Mouse (Mus musculus) liver, embryonic 14.5 days (tissue): ENCODE results near the gene Sc5d.

Experiments used
- CTCF ChIP-seq: IDR thresholded peaks from 2 replicates; pipeline ENCODE4 v1.5.1; 2016; ENCODE audit warnings: antibody characterized with exemption, low read depth, control low read depth
- EP300 ChIP-seq: IDR thresholded peaks from 2 replicates; pipeline ENCODE4 v1.6.1; 2016; ENCODE audit warnings: antibody characterized with exemption, low read depth

DNA sequence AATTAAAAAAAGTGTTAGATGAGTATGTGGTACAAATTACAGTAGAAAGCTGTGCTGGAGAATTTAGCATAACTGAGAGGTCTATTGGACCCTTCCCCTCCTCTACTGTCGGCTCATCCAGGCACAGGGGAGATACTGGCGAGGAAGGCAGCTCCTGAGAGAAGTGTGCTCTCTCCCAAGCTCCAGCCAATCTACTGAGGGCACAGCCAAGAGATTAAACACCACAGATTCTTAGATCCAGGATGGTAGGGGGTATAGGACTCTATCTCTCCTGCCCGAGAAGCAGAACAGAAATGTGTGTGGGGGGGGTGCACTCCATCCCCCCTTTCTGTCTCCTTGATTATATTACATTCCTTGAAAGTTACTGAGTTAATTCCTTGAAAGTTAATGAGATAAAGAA, 14.0 kb upstream of the Sc5d start:
- TF ChIP-seq CTCF (no peak), EP300 (no peak)
